Mouse (Mus musculus): Measurements from ENCODE around the gene Plekhm2.

GRCm38 (mm10) chr4:141641353-141641771 is 23.3 kb downstream of the Plekhm2 start:
- TF ChIP-seq TCF12 (IDR thresholded peaks at IDR 0.05; ENCODE audit: low read depth, low read length), result no peak
- no peak for TF ChIP-seq TBP (conservative IDR thresholded peaks at IDR 0.05; ENCODE audit: low read depth, low read length)
- no peak for TF ChIP-seq ZNF384 (IDR thresholded peaks at IDR 0.05; ENCODE audit: low read depth, low read length)
- TF ChIP-seq USF2 (conservative IDR thresholded peaks at IDR 0.05; ENCODE audit: low read depth, low read length), result no peak
- no peak for TF ChIP-seq ZMIZ1 (IDR thresholded peaks at IDR 0.05; ENCODE audit: low read depth, low read length)
- no peak for TF ChIP-seq KAT2A (IDR thresholded peaks at IDR 0.05; ENCODE audit: insufficient replicate concordance, low read length)
- TF ChIP-seq CTCF (conservative IDR thresholded peaks at IDR 0.05 in 1 of 2, IDR thresholded peaks at IDR 0.05 in 1 of 2; ENCODE audit: low read depth in 2 of 2, low read length in 2 of 2), result no peak
- no peak for TF ChIP-seq MYC (IDR thresholded peaks at IDR 0.05; ENCODE audit: low read depth, low read length)
- TF ChIP-seq BHLHE40 (IDR thresholded peaks at IDR 0.05; ENCODE audit: low read depth, low read length), result no peak
- TF ChIP-seq IRF4 (IDR thresholded peaks at IDR 0.05; ENCODE audit: low read depth, low read length), result no peak
- TF ChIP-seq GABPA (IDR thresholded peaks at IDR 0.05; ENCODE audit: insufficient replicate concordance, low read depth, low read length), result no peak
- no peak for TF ChIP-seq POLR2AphosphoS2 (IDR thresholded peaks at IDR 0.05; ENCODE audit: low read depth, low read length)
